Mouse (Mus musculus) heart, adult 2 months (tissue): Measurements from ENCODE around the gene Rab11fip4.

ENCODE experiments used
- EP300 ChIP-seq: fragments of 200-500 bp; IDR thresholded peaks from 2 replicates; pipeline ENCODE4 v1.6.1; 2011; ENCODE audit warnings: low read depth, low read length, control low read depth; ENCODE audit not compliant: insufficient read depth
- POLR2A ChIP-seq: fragments of 200-500 bp; IDR thresholded peaks from 2 replicates; pipeline ENCODE4 v1.6.1; 2011; ENCODE audit warnings: mild to moderate bottlenecking, low read depth, low read length, control low read depth; ENCODE audit not compliant: insufficient read depth

- TF ChIP-seq EP300 (no peak), POLR2A (no peak)
These were observed 129.7 kb downstream of the Rab11fip4 start for GRCm38 (mm10) chr11:79720737-79721136.
